31 mouse cellular contexts compared by ENCODE assay signal in the genomic region with DNA sequence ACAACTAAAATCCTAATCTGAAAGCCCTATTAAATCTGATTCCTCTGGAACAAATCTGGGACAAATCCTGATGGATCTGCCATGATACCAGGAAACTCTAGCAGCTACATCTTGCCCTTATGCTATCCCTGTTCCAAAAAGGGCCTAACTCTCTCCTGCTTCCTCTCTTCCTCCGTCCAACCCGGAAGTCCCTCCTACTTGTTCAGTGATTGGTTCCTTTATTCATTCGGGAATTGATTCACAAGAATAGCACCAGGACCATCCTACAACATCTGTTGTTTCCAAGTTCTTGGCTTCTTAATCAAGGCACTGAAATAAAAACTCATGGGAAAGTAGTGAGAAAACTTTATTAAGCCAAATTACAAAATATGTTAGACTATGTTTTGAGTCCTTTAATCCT. TPM values are rescaled to one million over a fixed set of nuclear protein-coding genes. Genes with fewer than 3 reads are reported as not detected.
DNase-seq lines count a peak whose midpoint lies in the region; ATAC-seq and TF ChIP-seq lines count a peak whose summit lies in the region.
"Had no signal": no experiment of that assay in that cellular context is flagged by ENCODE, and none has a peak within 500 bp of the region (broad histone marks: within the 10 kb centered on the region; RNA-seq: fewer than 3 reads in every experiment).

No protein-coding gene starts in this region.

- no peak overlapping the region for H3K27ac ChIP-seq in heart, embryonic 10.5 days
- peak overlapping the region; percentile 60 for H3K27ac ChIP-seq in embryonic fibroblast, embryonic 13.5 days (ENCODE audit: insufficient read depth, low read length)
- H3K27ac ChIP-seq in intestine, postnatal 0 days (ENCODE audit: low read depth, low read length): no peak overlapping the region
- H3K27ac ChIP-seq in forebrain, embryonic 15.5 days (replicated peaks): no peak overlapping the region
- H3K27ac ChIP-seq: embryonic facial prominence, embryonic 10.5 days; embryonic facial prominence, embryonic 12.5 days; forebrain, embryonic 10.5 days; forebrain, embryonic 12.5 days had no signal

- no peaks in the 10 kb centered on the region for H3K9me3 ChIP-seq in heart, embryonic 10.5 days
- no peaks in the 10 kb centered on the region for H3K9me3 ChIP-seq in intestine, postnatal 0 days (ENCODE audit: control insufficient read depth)
- no peaks in the 10 kb centered on the region for H3K9me3 ChIP-seq in forebrain, embryonic 15.5 days
- H3K9me3 ChIP-seq: embryonic facial prominence, embryonic 10.5 days; embryonic facial prominence, embryonic 12.5 days; forebrain, embryonic 10.5 days; forebrain, embryonic 12.5 days; G1E had no signal

- no peaks in the 10 kb centered on the region for H3K4me1 ChIP-seq in heart, embryonic 10.5 days
- H3K4me1 ChIP-seq in embryonic fibroblast, embryonic 13.5 days (ENCODE audit: control insufficient read depth, insufficient read depth, low read length): peaks cover 7% of the 10 kb centered on the region
- no peaks in the 10 kb centered on the region for H3K4me1 ChIP-seq in intestine, postnatal 0 days (replicated peaks; ENCODE audit: control insufficient read depth, insufficient read depth, low read length)
- H3K4me1 ChIP-seq in forebrain, embryonic 15.5 days: peaks cover 5% of the 10 kb centered on the region; the same call in 1 of the 2 replicates
- H3K4me1 ChIP-seq: embryonic facial prominence, embryonic 12.5 days; forebrain, embryonic 10.5 days; forebrain, embryonic 12.5 days had no signal

- no peaks in the 10 kb centered on the region for H3K36me3 ChIP-seq in heart, embryonic 10.5 days
- no peaks in the 10 kb centered on the region for H3K36me3 ChIP-seq in intestine, postnatal 0 days (ENCODE audit: control insufficient read depth, insufficient read depth)
- no peaks in the 10 kb centered on the region for H3K36me3 ChIP-seq in forebrain, embryonic 15.5 days
- H3K36me3 ChIP-seq: embryonic facial prominence, embryonic 10.5 days; embryonic facial prominence, embryonic 12.5 days; forebrain, embryonic 10.5 days; forebrain, embryonic 12.5 days; G1E had no signal

- no peak overlapping the region for H3K9ac ChIP-seq in intestine, postnatal 0 days (ENCODE audit: low read depth, low read length)
- no peak overlapping the region for H3K9ac ChIP-seq in forebrain, embryonic 15.5 days (replicated peaks)
- H3K9ac ChIP-seq: embryonic facial prominence, embryonic 12.5 days; forebrain, embryonic 12.5 days; forebrain, postnatal 0 days had no signal

- DNase-seq in heart, embryonic 10.5 days (ENCODE audit: low spot score): peak; percentile 20
- no peak for DNase-seq in heart, postnatal 4 days
- DNase-seq in NIH3T3 (ENCODE audit: low read depth): peak; percentile 36
- DNase-seq in cerebellum, postnatal 25 days: no peak
- DNase-seq: adrenal gland, adult 8-10 months; adrenal gland, postnatal 14 days; adrenal gland, postnatal 36 days; B cell, adult 2 months; cerebellum, adult 11-12 months; cerebellum, adult 2 months; cerebellum, adult 9-10 months; cerebellum, postnatal 10 days; cerebellum, postnatal 36 days; embryo, embryonic 11 days; forebrain, postnatal 0 days had no signal

- no peak for TF ChIP-seq POLR2A in embryonic fibroblast, embryonic 13.5 days (IDR thresholded peaks at IDR 0.05; ENCODE audit: low read depth, low read length)

- WGBS in heart, embryonic 10.5 days: 71% methylated on average over 3 of the region's 3 CpGs
- WGBS in intestine, postnatal 0 days: 84% methylated on average over 3 of the region's 3 CpGs
- 81% methylated on average over 3 of the region's 3 CpGs for WGBS in forebrain, embryonic 15.5 days

- H3K27me3 ChIP-seq in heart, embryonic 10.5 days (ENCODE audit: insufficient read depth, poor library complexity, severe bottlenecking): no peaks in the 10 kb centered on the region
- no peaks in the 10 kb centered on the region for H3K27me3 ChIP-seq in intestine, postnatal 0 days (replicated peaks; ENCODE audit: control insufficient read depth, insufficient read depth, low read length)
- H3K27me3 ChIP-seq in forebrain, embryonic 15.5 days: no peaks in the 10 kb centered on the region
- H3K27me3 ChIP-seq: embryonic facial prominence, embryonic 12.5 days; forebrain, embryonic 12.5 days had no signal

- H3K4me2 ChIP-seq in intestine, postnatal 0 days (replicated peaks; ENCODE audit: low read depth): no peak overlapping the region
- H3K4me2 ChIP-seq in forebrain, embryonic 15.5 days (replicated peaks): no peak overlapping the region
- H3K4me2 ChIP-seq: embryonic facial prominence, embryonic 12.5 days; forebrain, embryonic 12.5 days had no signal

- ATAC-seq in intestine, postnatal 0 days: no peak
- no peak for ATAC-seq in forebrain, embryonic 15.5 days (replicated peaks)
- ATAC-seq: activated CD4-positive, CD25-positive, alpha-beta regulatory T cell, adult 4 months; CD4-positive, CD25-positive, alpha-beta regulatory T cell, adult 4 months; forebrain, embryonic 14.5 days; forebrain, postnatal 0 days had no signal

- TF ChIP-seq CTCF in embryonic fibroblast, embryonic 13.5 days (IDR thresholded peaks at IDR 0.05; ENCODE audit: borderline replicate concordance, insufficient read depth, low read length): no peak
- no peak for TF ChIP-seq CTCF in intestine, postnatal 0 days (IDR thresholded peaks at IDR 0.05; ENCODE audit: low read depth)

- no peak overlapping the region for H3K4me3 ChIP-seq in heart, embryonic 10.5 days
- no peak overlapping the region for H3K4me3 ChIP-seq in embryonic fibroblast, embryonic 13.5 days (ENCODE audit: insufficient read depth, low read length)
- H3K4me3 ChIP-seq in intestine, postnatal 0 days (ENCODE audit: low read depth, low read length): no peak overlapping the region
- H3K4me3 ChIP-seq in forebrain, embryonic 15.5 days: no peak overlapping the region
- H3K4me3 ChIP-seq: embryonic facial prominence, embryonic 10.5 days; embryonic facial prominence, embryonic 12.5 days; erythroblast, embryonic 14.5 days; forebrain, embryonic 10.5 days; forebrain, embryonic 12.5 days had no signal

RNA-seq across cellular contexts. Expression of a gene that starts 5.0 kb away (rescaled TPM):
- 41.3 and 43.1 TPM in 2 replicates for polyA plus RNA-seq in heart, embryonic 10.5 days (2016; fragmentation: Nextera tagmentation; extraction: Ambion mirVana)
- 10 to 100 TPM; 64.9 to 74.5 TPM for total RNA-seq in heart, postnatal 4 days (2021)
- 42.7 and 55.5 TPM in 2 replicates for polyA plus RNA-seq in embryonic fibroblast, embryonic 13.5 days (2011; ENCODE audit: insufficient read length, low read depth, missing spikeins)
- 92.8 and 96.8 TPM in 2 replicates for polyA plus RNA-seq in intestine, postnatal 0 days (2015; fragmentation: Nextera tagmentation; extraction: Ambion mirVana)
- 39.7 and 40.6 TPM in 2 replicates for polyA plus RNA-seq in forebrain, embryonic 15.5 days (2015; fragmentation: Nextera tagmentation; extraction: Ambion mirVana)

RNA-seq across cellular contexts. Expression of a gene that starts 22.6 kb away (rescaled TPM):
- polyA plus RNA-seq in heart, embryonic 10.5 days (2016; fragmentation: Nextera tagmentation; extraction: Ambion mirVana): 12.2 and 13.3 TPM in 2 replicates
- 10 to 100 TPM; 21.4 to 22.0 TPM for total RNA-seq in heart, postnatal 4 days (2021)
- polyA plus RNA-seq in embryonic fibroblast, embryonic 13.5 days (2011; ENCODE audit: insufficient read length, low read depth, missing spikeins): 50.5 and 52.8 TPM in 2 replicates
- polyA plus RNA-seq in intestine, postnatal 0 days (2015; fragmentation: Nextera tagmentation; extraction: Ambion mirVana): 6.2 and 6.5 TPM in 2 replicates
- polyA plus RNA-seq in forebrain, embryonic 15.5 days (2015; fragmentation: Nextera tagmentation; extraction: Ambion mirVana): 3.6 TPM in 2 replicates
- total RNA-seq: CH12.LX, G1E had no signal
- polyA plus RNA-seq: G1E had no signal

RNA-seq across cellular contexts. Expression of a gene that starts 48.7 kb away (rescaled TPM):
- not detected in 2 replicates for polyA plus RNA-seq in heart, embryonic 10.5 days (2016; fragmentation: Nextera tagmentation; extraction: Ambion mirVana)
- not detected for total RNA-seq in heart, postnatal 4 days (2021)
- not detected in 2 replicates for polyA plus RNA-seq in embryonic fibroblast, embryonic 13.5 days (2011; ENCODE audit: insufficient read length, low read depth, missing spikeins)
- polyA plus RNA-seq in intestine, postnatal 0 days (2015; fragmentation: Nextera tagmentation; extraction: Ambion mirVana): not detected in 2 replicates
- polyA plus RNA-seq in forebrain, embryonic 15.5 days (2015; fragmentation: Nextera tagmentation; extraction: Ambion mirVana): not detected in 2 replicates
- total RNA-seq: adrenal gland, adult 18-20 months; adrenal gland, adult 8-10 months; adrenal gland, postnatal 14 days; adrenal gland, postnatal 36 days; CH12.LX; common myeloid progenitor, adult 5-6 weeks; forebrain, postnatal 0 days had no signal
- polyA plus RNA-seq: activated CD4-positive, CD25-positive, alpha-beta regulatory T cell, adult 4 months; CD4-positive, CD25-positive, alpha-beta regulatory T cell, adult 4 months; cerebellum, adult 2 months; embryonic facial prominence, embryonic 10.5 days; embryonic facial prominence, embryonic 12.5 days; erythroblast, embryonic 14.5 days; forebrain, embryonic 10.5 days; forebrain, embryonic 12.5 days; forebrain, embryonic 14.5 days; forebrain, postnatal 0 days; G1E had no signal

RNA-seq across cellular contexts. Expression of a gene that starts 52.0 kb away (rescaled TPM):
- not detected in 2 replicates for polyA plus RNA-seq in heart, embryonic 10.5 days (2016; fragmentation: Nextera tagmentation; extraction: Ambion mirVana)
- not detected for total RNA-seq in heart, postnatal 4 days (2021)
- polyA plus RNA-seq in embryonic fibroblast, embryonic 13.5 days (2011; ENCODE audit: insufficient read length, low read depth, missing spikeins): not detected in 2 replicates
- not detected in 2 replicates for polyA plus RNA-seq in intestine, postnatal 0 days (2015; fragmentation: Nextera tagmentation; extraction: Ambion mirVana)
- not detected in 2 replicates for polyA plus RNA-seq in forebrain, embryonic 15.5 days (2015; fragmentation: Nextera tagmentation; extraction: Ambion mirVana)
- total RNA-seq: adrenal gland, adult 18-20 months; adrenal gland, adult 8-10 months; adrenal gland, postnatal 14 days; adrenal gland, postnatal 36 days; CH12.LX; common myeloid progenitor, adult 5-6 weeks; G1E had no signal
- polyA plus RNA-seq: activated CD4-positive, CD25-positive, alpha-beta regulatory T cell, adult 4 months; CD4-positive, CD25-positive, alpha-beta regulatory T cell, adult 4 months; cerebellum, adult 2 months; embryonic facial prominence, embryonic 10.5 days; embryonic facial prominence, embryonic 12.5 days; embryonic facial prominence, embryonic 14.5 days; erythroblast, embryonic 14.5 days; forebrain, embryonic 10.5 days; forebrain, embryonic 12.5 days; forebrain, embryonic 14.5 days; forebrain, postnatal 0 days; G1E had no signal

Comparison
In these comparisons a context has a peak if more than half of its experiments do, and no peak if none do; other contexts are left out.
1. DNase-seq: peak in heart, embryonic 10.5 days (single experiment) and NIH3T3 (single experiment); none in heart, postnatal 4 days (single experiment) and cerebellum, postnatal 25 days (0 of 2).